Mouse (Mus musculus) C2C12 (cell line): ENCODE measurements around the gene Pls3.

Experiments
- CEBPB ChIP-seq: IDR thresholded peaks from one replicate; pipeline ENCODE4 v1.6.1; 2011; ENCODE audit warnings: low read depth, mild to moderate bottlenecking, control low read depth, moderate library complexity
- CTCF ChIP-seq: IDR thresholded peaks from one replicate; pipeline ENCODE4 v1.5.1; 2011; ENCODE audit not compliant: control insufficient read depth, insufficient read depth, insufficient read length
- FOSL1 ChIP-seq: IDR thresholded peaks from one replicate; pipeline ENCODE4 v1.8.0; 2011; ENCODE audit warnings: mild to moderate bottlenecking, low read length; ENCODE audit not compliant: poor library complexity, insufficient read depth, severe bottlenecking
- MAX ChIP-seq: IDR thresholded peaks from one replicate; pipeline ENCODE4 v1.6.1; 2011; ENCODE audit warnings: mild to moderate bottlenecking, control low read depth
- MYOG ChIP-seq: IDR thresholded peaks from one replicate; pipeline ENCODE4 v1.6.1; 2011; ENCODE audit not compliant: control insufficient read depth, insufficient read length; ENCODE audit errors: extremely low read depth
- USF1 ChIP-seq: IDR thresholded peaks from one replicate; pipeline ENCODE4 v1.6.1; 2011; ENCODE audit warnings: low read depth, mild to moderate bottlenecking, control low read depth, moderate library complexity

DNA sequence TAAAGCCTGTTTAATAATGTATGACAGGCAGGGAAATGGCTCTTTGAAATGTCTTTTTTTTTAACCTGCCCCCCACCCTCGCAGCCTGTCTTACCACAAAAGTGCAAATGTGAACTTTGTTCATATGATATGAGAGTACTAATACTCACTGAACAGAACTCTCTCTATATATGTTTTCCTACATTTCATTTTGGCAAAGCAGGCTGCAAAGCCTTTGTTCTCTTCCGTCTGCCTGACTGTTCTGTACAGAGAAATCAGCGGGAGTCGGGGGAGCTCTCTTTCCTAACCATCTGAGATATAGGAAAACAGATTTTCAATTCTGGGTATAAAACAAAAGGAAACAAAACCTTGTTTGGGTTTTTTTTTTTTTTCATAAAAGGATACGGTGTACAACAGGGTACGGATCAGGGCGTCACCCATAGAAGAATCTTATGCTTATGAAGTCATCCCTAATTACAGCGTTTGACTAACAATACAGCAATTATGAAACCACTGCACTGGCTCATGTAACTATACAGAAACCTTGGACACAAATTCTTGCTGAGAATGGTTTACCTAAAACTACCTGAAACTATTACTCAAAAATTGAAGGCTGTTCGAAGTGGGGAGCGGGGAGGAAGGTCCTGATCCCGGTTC lies 41.9 kb downstream of the Pls3 start:
- TF ChIP-seq CTCF = no peak
- no peak for TF ChIP-seq USF1
- no peak for TF ChIP-seq MAX
- no peak for TF ChIP-seq CEBPB
- no peak for TF ChIP-seq MYOG
- no peak for TF ChIP-seq FOSL1
